Mouse (Mus musculus) liver, adult 2 months (tissue): ENCODE results near the gene Scpep1. TPM values are rescaled to one million over a fixed set of nuclear protein-coding genes. Genes with fewer than 3 reads are reported as not detected.

Experiments used
- DNase-seq: peaks from one replicate; pipeline ENCODE4 v3.0.0-alpha.2; 2011; ENCODE audit warnings: low read depth, low spot score; ENCODE audit errors: extremely low read depth
- H3K27ac ChIP-seq: fragments of 200-500 bp; replicated peaks from 2 replicates; pipeline ENCODE4 v1.5.1; 2012; ENCODE audit warnings: low read depth, mild to moderate bottlenecking, control low read depth, inconsistent platforms, low read length; ENCODE audit not compliant: insufficient read depth
- H3K27me3 ChIP-seq: fragments of 200-500 bp; 2 replicates; pipeline ENCODE4 v1.6.1; 2012; ENCODE audit warnings: mild to moderate bottlenecking, moderate library complexity, low read length, inconsistent platforms; ENCODE audit not compliant: control insufficient read depth, insufficient read depth
- H3K36me3 ChIP-seq: fragments of 200-500 bp; 2 replicates; pipeline ENCODE4 v1.6.1; 2012; ENCODE audit warnings: low read length, inconsistent platforms; ENCODE audit not compliant: control insufficient read depth, insufficient read depth
- H3K4me1 ChIP-seq: fragments of 200-500 bp; 2 replicates; pipeline ENCODE4 v1.6.1; 2011; ENCODE audit warnings: low read length; ENCODE audit not compliant: control insufficient read depth, insufficient read depth
- H3K4me3 ChIP-seq: fragments of 200-500 bp; 2 replicates; pipeline ENCODE4 v1.5.1; 2011; ENCODE audit warnings: low read depth, mild to moderate bottlenecking, control low read depth, low read length, moderate library complexity; ENCODE audit not compliant: insufficient read depth
- H3K79me2 ChIP-seq: fragments of 200-500 bp; 2 replicates; pipeline ENCODE4 v1.6.1; 2012; ENCODE audit warnings: inconsistent platforms, mild to moderate bottlenecking, low read length, moderate library complexity; ENCODE audit not compliant: control insufficient read depth, insufficient read depth
- H3K9ac ChIP-seq: fragments of 200-500 bp; 2 replicates; pipeline ENCODE4 v1.6.1; 2012; ENCODE audit warnings: low read depth, mild to moderate bottlenecking, control low read depth, inconsistent platforms, low read length
- CTCF ChIP-seq: fragments of 200-500 bp; IDR thresholded peaks from 2 replicates; pipeline ENCODE4 v1.5.1; 2011; ENCODE audit warnings: low read depth, low read length, control low read depth
- POLR2A ChIP-seq: fragments of 200-500 bp; IDR thresholded peaks from 2 replicates; pipeline ENCODE4 v1.6.1; 2011; ENCODE audit warnings: low read length, control low read depth; ENCODE audit not compliant: insufficient read depth; ENCODE audit errors: extremely low read depth
- WGBS: fragments of 180-500 bp; shearing (Covaris S2); methylation state at CpG from one replicate; pipeline ENCODE4 v1.1.7; 2018; 5-methylcytosine and 5-hydroxymethylcytosine counted together
- polyA plus RNA-seq: library from polyadenylated mRNA; depleted of rRNA; stranded (reverse); fragments of >200 nt; gene quantifications from 2 replicates; pipeline ENCODE4 v1.2.3, GENCODE M21; 2012
- total RNA-seq: library from RNA; depleted of rRNA; stranded (reverse); fragments of >200 nt; gene quantifications from 2 replicates; pipeline ENCODE4 v1.2.3, GENCODE M21; 2014

Scpep1 gene
- total and polyA plus RNA-seq, 2 experiments = 22.5 to 27.9 TPM

- H3K9ac ChIP-seq = no peak overlapping the region
- H3K27ac ChIP-seq = no peak overlapping the region
- DNase-seq = no peak
- H3K27me3 ChIP-seq = no peaks in the 10 kb centered on the region
- no peak overlapping the region for H3K4me3 ChIP-seq
- no peaks in the 10 kb centered on the region for H3K4me1 ChIP-seq
- H3K36me3 ChIP-seq = peaks cover 30% of the 10 kb centered on the region
- no peaks in the 10 kb centered on the region for H3K79me2 ChIP-seq
- WGBS = 98% methylated on average over 4 of the region's 4 CpGs
- TF ChIP-seq CTCF (no peak), POLR2A (no peak)
These were observed 15.6 kb downstream of the Scpep1 start for GRCm38 (mm10) chr11:88939634-88940033.

- TF ChIP-seq POLR2A (no peak), CTCF (no peak)
- Histone ChIP-seq H3K79me2 (no peaks in the 10 kb centered on the region), H3K36me3 (peaks cover 27% of the 10 kb centered on the region), H3K27ac (no peak overlapping the region), H3K4me3 (no peak overlapping the region), H3K9ac (no peak overlapping the region), H3K27me3 (no peaks in the 10 kb centered on the region), H3K4me1 (no peaks in the 10 kb centered on the region)
- DNase-seq = no peak
- WGBS = 97% methylated on average over 2 of the region's 2 CpGs
These were observed 16.5 kb downstream of the Scpep1 start for GRCm38 (mm10) chr11:88938770-88939169.

GRCm38 (mm10) chr11:88937886-88938285 is 17.4 kb downstream of the Scpep1 start:
- no peak overlapping the region for H3K4me3 ChIP-seq
- H3K79me2 ChIP-seq = no peaks in the 10 kb centered on the region
- no peaks in the 10 kb centered on the region for H3K4me1 ChIP-seq
- peaks cover 29% of the 10 kb centered on the region for H3K36me3 ChIP-seq
- no peak overlapping the region for H3K27ac ChIP-seq
- TF ChIP-seq POLR2A = no peak
- TF ChIP-seq CTCF = no peak
- H3K9ac ChIP-seq = no peak overlapping the region
- no peaks in the 10 kb centered on the region for H3K27me3 ChIP-seq
- 88% methylated on average over 2 of the region's 2 CpGs for WGBS
- DNase-seq = no peak

- no peak for DNase-seq
- no peaks in the 10 kb centered on the region for H3K4me1 ChIP-seq
- no peaks in the 10 kb centered on the region for H3K27me3 ChIP-seq
- H3K79me2 ChIP-seq = no peaks in the 10 kb centered on the region
- WGBS = 94% methylated on average over 19 of the region's 19 CpGs
- H3K4me3 ChIP-seq = no peak overlapping the region
- no peak overlapping the region for H3K9ac ChIP-seq
- no peak overlapping the region for H3K27ac ChIP-seq
- no peak for TF ChIP-seq CTCF
- no peak for TF ChIP-seq POLR2A
- peaks cover 21% of the 10 kb centered on the region for H3K36me3 ChIP-seq
These were observed 20.9 kb downstream of the Scpep1 start for GRCm38 (mm10) chr11:88934089-88935000.

GRCm38 (mm10) chr11:88933030-88933429 is 22.2 kb downstream of the Scpep1 start:
- no peaks in the 10 kb centered on the region for H3K79me2 ChIP-seq
- H3K27me3 ChIP-seq = no peaks in the 10 kb centered on the region
- H3K9ac ChIP-seq = no peak overlapping the region
- no peaks in the 10 kb centered on the region for H3K4me1 ChIP-seq
- peaks cover 22% of the 10 kb centered on the region for H3K36me3 ChIP-seq
- no peak overlapping the region for H3K27ac ChIP-seq
- no peak overlapping the region for H3K4me3 ChIP-seq
- TF ChIP-seq CTCF = no peak
- no peak for TF ChIP-seq POLR2A
- no peak for DNase-seq
- 96% methylated on average over 9 of the region's 9 CpGs for WGBS

GRCm38 (mm10) chr11:88931692-88932530 is 23.4 kb downstream of the Scpep1 start:
- 89% methylated on average over 14 of the region's 14 CpGs for WGBS
- Histone ChIP-seq H3K79me2 (no peaks in the 10 kb centered on the region), H3K4me3 (no peak overlapping the region), H3K36me3 (peaks cover 28% of the 10 kb centered on the region), H3K9ac (no peak overlapping the region), H3K27ac (no peak overlapping the region), H3K27me3 (no peaks in the 10 kb centered on the region), H3K4me1 (no peaks in the 10 kb centered on the region)
- TF ChIP-seq CTCF (no peak), POLR2A (no peak)
- DNase-seq = no peak
